Mouse (Mus musculus) left cerebral cortex, postnatal 14 days (tissue): Measurements from ENCODE around the gene Foxred2. TPM values are rescaled to one million over a fixed set of nuclear protein-coding genes. Genes with fewer than 3 reads are reported as not detected.

Experiments used
- DNase-seq, 2 experiments: peaks; one replicate each; pipeline ENCODE4 v3.0.0; 2021 to 2022; ENCODE audit warnings: low spot score in 2 of 2, mixed read lengths in 1 of 2
- intact Hi-C: fragments of 180-260 bp; cut with DNase I; formaldehyde crosslinking; loops from one replicate; pipeline ENCODE4 v1.15.1; 2025
- total RNA-seq, 2 experiments: library from RNA; stranded (reverse); gene quantifications; 2 replicates each; pipeline ENCODE4 v1.2.3; 2021

The Foxred2 gene
- total RNA-seq, 2 experiments from 2014 or later, result 13.2 to 13.7 TPM

- intact Hi-C loops, result no loop called here
- no peak for DNase-seq
Observed at GRCm38 (mm10) chr15:77923267-77924035, 33.1 kb downstream of the Foxred2 start.

DNA sequence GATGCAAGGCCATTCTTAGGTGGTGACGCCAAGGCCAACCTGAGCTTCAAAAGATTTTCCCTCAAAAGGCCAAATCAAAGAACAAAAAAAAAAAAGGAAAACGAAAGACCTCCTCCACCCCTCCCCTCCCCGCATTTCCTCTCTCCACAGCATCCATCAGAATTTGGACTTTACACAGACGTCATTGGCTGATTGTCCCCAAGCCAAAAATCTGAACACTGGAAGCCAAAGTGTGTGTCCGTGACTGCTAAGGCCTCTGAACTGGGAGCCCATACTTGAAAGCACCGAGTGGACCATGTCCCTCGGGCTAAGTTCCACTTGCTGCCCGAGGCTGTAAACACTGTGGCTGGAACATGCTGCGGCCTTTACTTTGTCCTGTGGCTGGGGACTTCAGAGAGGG lies 33.8 kb downstream of the Foxred2 start:
- DNase-seq, result no peak
- intact Hi-C loops, result no loop called here

DNA sequence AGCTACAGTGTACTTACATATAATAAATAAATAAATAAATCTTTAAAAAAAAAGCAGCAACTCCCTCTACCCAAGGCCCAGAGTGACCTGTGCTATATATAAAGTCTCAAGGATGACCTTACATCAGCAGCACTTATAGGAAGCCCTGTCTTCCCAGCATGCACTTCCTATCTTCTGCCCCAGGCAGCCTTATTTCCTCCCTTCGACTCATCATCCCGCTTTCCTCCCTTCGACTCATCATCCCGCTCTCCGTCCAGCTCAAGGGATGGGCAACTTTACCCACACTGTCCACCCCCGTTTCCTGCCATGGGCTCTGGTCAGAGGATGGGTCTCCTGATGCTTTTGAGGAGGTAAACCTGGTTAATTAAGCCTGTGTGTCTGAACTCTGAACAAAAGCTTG lies 34.9 kb downstream of the Foxred2 start:
- DNase-seq, result no peak
- intact Hi-C loops, result no loop called here

GRCm38 (mm10) chr15:77920511-77921462 lies 35.7 kb downstream of the Foxred2 start:
- no peak for DNase-seq

DNA sequence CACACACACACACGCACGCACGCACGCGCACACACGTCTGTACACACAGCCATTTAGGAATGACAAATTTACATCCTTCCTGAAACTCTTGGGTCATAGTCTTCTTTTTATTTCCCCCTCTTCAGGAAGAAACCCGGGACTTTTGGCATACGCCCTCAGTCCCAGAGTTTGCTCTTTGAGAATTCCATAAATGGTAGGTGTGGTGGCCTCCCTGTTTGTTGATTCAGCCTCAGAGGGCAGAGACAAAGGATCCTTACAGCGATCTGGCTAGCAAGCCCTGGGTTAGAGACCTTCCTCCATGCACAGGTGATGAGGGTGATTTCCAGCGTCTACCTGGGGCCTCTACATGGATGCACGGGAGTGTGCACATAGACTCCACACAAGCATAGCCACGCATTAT lies 37.1 kb downstream of the Foxred2 start:
- intact Hi-C loops, result loop anchor here (5.0 kb wide), 2 partner anchors 82 to 137 kb away; no protein-coding TSS in a partner anchor
- DNase-seq, result no peak

More at GRCm38 (mm10) chr15:77920511-77921462, 35.7 kb downstream of the Foxred2 start:
- intact Hi-C loops, result no loop called here

GRCm38 (mm10) chr15:77916851-77917544 lies 39.5 kb downstream of the Foxred2 start:
- intact Hi-C loops, result loop anchor here (5.0 kb wide), 2 partner anchors 80 to 135 kb away; no protein-coding TSS in a partner anchor
- peak; percentile 95 to 98 for DNase-seq

GRCm38 (mm10) chr15:77915287-77915686 lies 41.2 kb downstream of the Foxred2 start:
- no peak for DNase-seq
- intact Hi-C loops, result loop anchor here (5.0 kb wide), 2 partner anchors 78 to 133 kb away; no protein-coding TSS in a partner anchor

DNA sequence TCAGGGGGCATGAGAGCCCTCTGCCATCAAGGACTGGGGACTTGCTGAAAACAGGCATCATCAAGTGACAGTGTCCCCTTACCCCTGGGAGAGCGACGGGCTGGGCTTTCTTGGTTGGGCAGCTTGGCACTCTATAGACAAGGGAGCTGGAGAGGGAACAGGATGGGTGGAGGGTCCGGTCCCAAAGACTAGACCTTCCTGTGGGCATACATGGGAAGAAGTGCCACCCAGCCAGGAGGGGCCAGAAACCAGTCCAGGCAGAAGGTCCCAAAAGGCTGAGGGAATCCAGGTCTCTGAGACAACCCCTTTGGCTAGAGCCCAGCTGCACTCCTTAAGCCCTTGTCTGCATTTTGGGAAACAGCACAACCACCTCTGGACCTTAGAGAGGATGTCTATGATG lies 42.0 kb downstream of the Foxred2 start:
- DNase-seq, result no peak
- intact Hi-C loops, result no loop called here

DNA sequence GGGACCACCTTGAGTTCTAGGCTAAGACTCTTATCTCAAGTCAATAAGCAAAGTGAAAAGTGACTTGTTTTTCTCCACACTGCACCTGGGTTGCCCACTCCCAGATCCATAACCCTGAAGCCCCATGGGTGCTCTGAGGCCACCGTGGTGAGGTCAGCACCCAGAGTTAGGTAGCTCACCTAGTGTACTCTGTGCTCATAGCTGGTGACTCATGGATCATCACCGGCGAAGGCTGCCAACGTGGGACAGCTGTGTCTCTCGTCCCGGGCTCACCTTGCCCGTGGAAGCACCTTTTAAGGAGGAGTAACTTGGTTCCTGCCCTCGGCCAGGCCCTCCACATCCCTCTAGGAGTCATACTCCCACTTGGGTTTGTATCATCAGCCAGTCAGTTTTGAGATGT lies 43.5 kb downstream of the Foxred2 start:
- intact Hi-C loops, result no loop called here
- no peak for DNase-seq

DNA sequence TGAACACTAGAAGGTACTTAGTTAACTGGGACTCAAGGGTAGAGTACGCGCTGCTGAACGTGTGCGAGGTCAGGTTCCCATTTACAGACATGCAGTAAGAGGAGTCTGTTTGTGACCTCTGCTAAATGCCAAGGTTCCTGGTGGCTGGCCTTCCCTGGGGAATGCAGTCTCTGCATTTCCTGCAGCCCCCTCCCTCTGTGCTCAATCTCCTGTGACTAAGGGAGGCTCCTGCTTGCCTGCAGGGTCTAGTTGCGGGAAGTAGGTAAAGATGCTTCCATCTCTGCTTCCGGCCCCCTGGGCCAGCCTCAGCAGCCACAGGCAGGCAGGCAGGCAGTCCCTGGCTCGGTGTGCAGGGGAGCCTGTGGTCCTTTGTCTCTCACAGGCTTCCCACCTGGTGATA lies 43.9 kb downstream of the Foxred2 start:
- DNase-seq, result no peak
- intact Hi-C loops, result no loop called here

GRCm38 (mm10) chr15:77912048-77912447 lies 44.5 kb downstream of the Foxred2 start:
- DNase-seq, result no peak
- intact Hi-C loops, result no loop called here

DNA sequence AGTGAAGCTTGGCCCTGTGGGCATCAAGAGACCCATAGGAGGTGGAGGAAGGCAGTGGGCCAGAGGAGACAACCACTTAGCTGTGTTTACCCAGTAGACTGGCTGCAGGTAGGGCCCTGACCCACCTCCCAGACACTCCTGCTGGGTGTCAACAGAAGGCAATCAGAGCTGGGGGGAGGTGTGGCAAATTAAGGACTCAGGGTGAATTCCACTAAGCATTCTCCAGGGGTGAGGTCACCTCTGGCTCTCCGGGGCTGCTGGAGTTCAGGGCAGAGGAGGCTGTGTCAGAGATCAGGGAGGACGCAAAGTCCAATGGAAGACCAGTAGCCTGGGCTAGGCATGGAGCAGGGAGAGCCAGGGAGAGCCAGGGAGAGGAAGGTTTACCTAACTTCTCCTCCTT lies 45.5 kb downstream of the Foxred2 start:
- intact Hi-C loops, result no loop called here
- DNase-seq, result no peak

DNA sequence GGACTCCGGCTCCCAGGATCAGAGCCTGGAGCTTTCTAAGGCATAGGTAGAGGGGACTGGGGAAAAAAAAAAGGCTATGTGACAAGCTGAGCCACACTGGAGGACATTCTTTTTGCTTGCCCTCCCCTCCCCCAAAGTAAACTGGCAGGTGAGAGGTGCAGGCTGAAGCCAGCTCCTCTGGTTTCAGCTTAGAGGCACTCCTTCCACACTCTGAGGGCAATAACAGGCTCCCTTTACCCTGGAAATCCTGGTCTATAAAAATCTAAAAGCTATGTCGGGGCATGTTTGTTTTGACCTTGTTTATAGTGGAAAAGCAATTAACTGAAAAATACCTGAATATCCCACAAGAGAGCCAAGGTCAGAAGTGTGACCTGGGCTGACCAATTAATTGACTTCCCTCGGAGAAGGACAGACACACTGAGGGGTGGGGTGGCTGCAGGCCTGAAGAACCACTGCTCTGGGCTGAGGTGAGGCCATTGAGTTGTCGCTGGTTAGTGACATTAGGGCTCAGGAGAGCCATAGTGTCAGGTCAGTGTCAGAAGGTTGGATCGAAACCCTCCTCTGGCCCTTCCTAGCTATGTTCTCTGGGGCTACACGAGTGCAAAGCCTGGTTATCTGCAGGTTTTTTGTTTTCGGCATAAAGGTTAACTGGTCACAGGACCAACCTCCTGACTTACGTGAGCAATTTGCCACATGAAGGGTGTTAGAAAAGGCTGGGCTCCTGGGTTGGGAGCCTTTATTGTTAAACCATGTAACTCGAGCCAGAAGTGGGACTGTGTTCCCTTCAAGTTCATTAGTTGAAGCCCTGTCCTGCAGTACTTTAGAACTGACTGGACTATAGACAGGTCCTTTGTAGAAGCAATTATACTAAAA lies 48.6 kb downstream of the Foxred2 start:
- DNase-seq, result no peak
- intact Hi-C loops, result no loop called here

GRCm38 (mm10) chr15:77906545-77906944 lies 50.0 kb downstream of the Foxred2 start:
- DNase-seq, result no peak
- intact Hi-C loops, result no loop called here

DNA sequence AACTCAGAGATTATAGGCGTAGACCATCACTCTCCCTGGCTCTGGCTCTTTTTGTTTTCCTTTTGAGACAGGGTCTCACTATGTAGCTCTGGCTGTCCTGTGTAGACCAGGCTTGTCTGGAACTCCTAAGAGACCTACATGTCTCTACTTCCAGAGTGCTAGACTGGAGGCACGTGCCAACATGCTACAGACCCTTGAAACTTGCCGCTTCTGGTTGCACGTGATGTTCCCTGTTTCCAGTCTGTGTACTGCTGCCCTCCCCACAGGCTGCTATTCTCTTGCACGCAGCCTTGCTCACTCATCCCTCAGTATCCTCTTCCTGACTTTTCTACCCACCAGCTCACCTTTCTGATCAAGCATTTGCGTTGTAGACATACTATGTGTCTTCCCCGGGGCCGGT lies 50.4 kb downstream of the Foxred2 start:
- DNase-seq, result no peak
- intact Hi-C loops, result no loop called here

- intact Hi-C loops, result no loop called here
- DNase-seq, result peak in 1 of 2 experiments; percentile 30
Observed at GRCm38 (mm10) chr15:77905275-77905970, 51.1 kb downstream of the Foxred2 start.

DNA sequence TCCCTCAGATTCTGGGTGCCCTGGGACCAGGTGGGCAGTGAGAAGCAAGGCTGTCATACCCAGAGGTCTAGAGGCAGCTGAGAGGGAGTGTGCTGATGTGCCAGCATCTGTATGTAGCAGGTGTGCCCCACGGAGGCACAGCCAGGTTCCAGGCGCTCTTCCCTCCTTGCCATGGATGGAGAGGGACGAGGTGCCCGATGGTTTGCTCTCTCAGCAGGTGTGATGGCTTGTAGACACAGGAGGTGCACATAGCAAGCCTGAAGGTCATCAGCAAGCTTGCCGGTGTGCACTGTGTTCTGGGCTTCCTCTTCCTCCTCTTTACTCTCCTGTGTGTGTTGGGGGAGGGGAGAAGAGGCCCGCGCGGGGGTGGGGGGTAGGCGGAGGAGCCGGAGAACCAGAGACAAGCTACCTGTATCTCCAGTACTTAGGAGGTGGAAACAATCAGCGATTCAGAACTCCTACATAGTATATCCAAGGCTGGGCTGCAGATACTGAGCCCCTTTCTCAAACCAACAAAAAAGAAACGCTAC lies 52.1 kb downstream of the Foxred2 start:
- intact Hi-C loops, result no loop called here
- DNase-seq, result no peak

DNA sequence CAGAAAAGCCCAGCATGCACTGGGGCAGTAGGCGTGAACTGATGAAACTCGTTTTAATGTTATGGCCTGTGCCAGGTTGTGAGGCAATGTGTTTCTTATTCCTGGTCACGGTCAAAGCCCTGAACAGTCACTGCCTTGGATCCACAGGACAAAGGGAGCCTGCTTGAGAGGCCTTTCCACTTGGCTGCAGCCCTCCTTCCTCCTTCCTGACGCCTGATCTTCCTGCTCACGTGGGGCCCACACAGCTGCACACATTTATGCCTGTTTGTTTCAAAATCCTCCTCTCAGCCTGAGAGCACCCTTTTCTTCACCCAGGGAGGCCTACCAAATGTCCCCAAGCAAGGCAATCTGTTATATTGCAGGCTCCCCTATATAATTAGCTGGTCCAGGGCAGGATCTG lies 53.3 kb downstream of the Foxred2 start:
- intact Hi-C loops, result no loop called here
- peak in 1 of 2 experiments; percentile 18 for DNase-seq
